Mouse (Mus musculus): ENCODE results near the gene Gfap. TPM values are rescaled to one million over a fixed set of nuclear protein-coding genes. Genes with fewer than 3 reads are reported as not detected.

Gfap gene
- polyA plus RNA-seq, 1 experiment = 3.6 TPM

GRCm38 (mm10) chr11:102936272-102936671 lies 35.6 kb upstream of the Gfap start:
- TF ChIP-seq TAL1 (IDR thresholded peaks at IDR 0.05; ENCODE audit: low read length) (no peak), GATA1 (IDR thresholded peaks at IDR 0.05; ENCODE audit: low read length) (no peak)
- Histone ChIP-seq H3K4me3 (replicated peaks) (no peak overlapping the region), H3K36me3 (ENCODE audit: control insufficient read depth) (no peaks in the 10 kb centered on the region), H3K9me3 (ENCODE audit: control insufficient read depth, low read length) (no peaks in the 10 kb centered on the region), H3K4me1 (ENCODE audit: control insufficient read depth) (peaks cover 13% of the 10 kb centered on the region), H3K27me3 (ENCODE audit: control insufficient read depth) (peaks cover 91% of the 10 kb centered on the region)

- Histone ChIP-seq H3K4me1 (ENCODE audit: control insufficient read depth) (peaks cover 11% of the 10 kb centered on the region), H3K36me3 (ENCODE audit: control insufficient read depth) (no peaks in the 10 kb centered on the region), H3K9me3 (ENCODE audit: control insufficient read depth, low read length) (no peaks in the 10 kb centered on the region), H3K27me3 (ENCODE audit: control insufficient read depth) (peaks cover 59% of the 10 kb centered on the region), H3K4me3 (replicated peaks) (no peak overlapping the region)
- TF ChIP-seq TAL1 (IDR thresholded peaks at IDR 0.05; ENCODE audit: low read length) = no peak
- TF ChIP-seq GATA1 (IDR thresholded peaks at IDR 0.05; ENCODE audit: low read length) = no peak
Observed at GRCm38 (mm10) chr11:102930672-102931071, 30.0 kb upstream of the Gfap start.

- peaks cover 14% of the 10 kb centered on the region for H3K27me3 ChIP-seq (ENCODE audit: control insufficient read depth)
- no peak for TF ChIP-seq TAL1 (IDR thresholded peaks at IDR 0.05; ENCODE audit: low read length)
- no peak for TF ChIP-seq GATA1 (IDR thresholded peaks at IDR 0.05; ENCODE audit: low read length)
Observed at GRCm38 (mm10) chr11:102925351-102925717, 24.6 kb upstream of the Gfap start.

GRCm38 (mm10) chr11:102924557-102925350 lies 24.0 kb upstream of the Gfap start, which contains the start of gene Kif18b:
TSS of gene Kif18b (minus strand) at chr11:102925124.
- H3K9me3 ChIP-seq (ENCODE audit: control insufficient read depth, low read length) = no peaks in the 10 kb centered on the region
- peaks cover 12% of the 10 kb centered on the region for H3K27me3 ChIP-seq (ENCODE audit: control insufficient read depth)
- TF ChIP-seq GATA1 (IDR thresholded peaks at IDR 0.05; ENCODE audit: low read length) = peak; percentile 46
- TF ChIP-seq TAL1 (IDR thresholded peaks at IDR 0.05; ENCODE audit: low read length) = no peak
- H3K4me3 ChIP-seq (replicated peaks) = peak within 1 kb of the TSS; percentile 99
- peaks cover 39% of the 10 kb centered on the region for H3K36me3 ChIP-seq (ENCODE audit: control insufficient read depth)
- peaks cover 51% of the 10 kb centered on the region for H3K4me1 ChIP-seq (ENCODE audit: control insufficient read depth)

More at GRCm38 (mm10) chr11:102925351-102925717, 24.6 kb upstream of the Gfap start:
- peaks cover 51% of the 10 kb centered on the region for H3K4me1 ChIP-seq (ENCODE audit: control insufficient read depth)
- H3K4me3 ChIP-seq (replicated peaks) = peak overlapping the region; percentile 99
- no peaks in the 10 kb centered on the region for H3K9me3 ChIP-seq (ENCODE audit: control insufficient read depth, low read length)
- peaks cover 33% of the 10 kb centered on the region for H3K36me3 ChIP-seq (ENCODE audit: control insufficient read depth)

- peaks cover 51% of the 10 kb centered on the region for H3K4me1 ChIP-seq (ENCODE audit: control insufficient read depth)
- peaks cover 69% of the 10 kb centered on the region for H3K36me3 ChIP-seq (ENCODE audit: control insufficient read depth)
- H3K9me3 ChIP-seq (ENCODE audit: control insufficient read depth, low read length) = no peaks in the 10 kb centered on the region
- TF ChIP-seq GATA1 (IDR thresholded peaks at IDR 0.05; ENCODE audit: low read length) (no peak), TAL1 (IDR thresholded peaks at IDR 0.05; ENCODE audit: low read length) (no peak)
- H3K4me3 ChIP-seq (replicated peaks) = peak overlapping the region; percentile 14
- no peaks in the 10 kb centered on the region for H3K27me3 ChIP-seq (ENCODE audit: control insufficient read depth)
Observed at GRCm38 (mm10) chr11:102921491-102921890, 20.8 kb upstream of the Gfap start.

GRCm38 (mm10) chr11:102918077-102918476 lies 17.4 kb upstream of the Gfap start:
- Histone ChIP-seq H3K4me3 (replicated peaks) (no peak overlapping the region), H3K4me1 (ENCODE audit: control insufficient read depth) (peaks cover 36% of the 10 kb centered on the region), H3K9me3 (ENCODE audit: control insufficient read depth, low read length) (no peaks in the 10 kb centered on the region), H3K27me3 (ENCODE audit: control insufficient read depth) (no peaks in the 10 kb centered on the region), H3K36me3 (ENCODE audit: control insufficient read depth) (peaks cover 97% of the 10 kb centered on the region)
- no peak for TF ChIP-seq GATA1 (IDR thresholded peaks at IDR 0.05; ENCODE audit: low read length)
- TF ChIP-seq TAL1 (IDR thresholded peaks at IDR 0.05; ENCODE audit: low read length) = no peak

GRCm38 (mm10) chr11:102915380-102915779 lies 14.7 kb upstream of the Gfap start:
- Histone ChIP-seq H3K4me3 (replicated peaks) (no peak overlapping the region), H3K36me3 (ENCODE audit: control insufficient read depth) (peaks cover 97% of the 10 kb centered on the region)

GRCm38 (mm10) chr11:102911376-102911775 lies 10.7 kb upstream of the Gfap start:
- Histone ChIP-seq H3K4me3 (replicated peaks) (no peak overlapping the region), H3K36me3 (ENCODE audit: control insufficient read depth) (peaks cover 100% of the 10 kb centered on the region), H3K4me1 (ENCODE audit: control insufficient read depth) (peaks cover 4% of the 10 kb centered on the region), H3K27me3 (ENCODE audit: control insufficient read depth) (no peaks in the 10 kb centered on the region; the same call in 1 of the 2 replicates), H3K9me3 (ENCODE audit: control insufficient read depth, low read length) (no peaks in the 10 kb centered on the region)
- TF ChIP-seq TAL1 (IDR thresholded peaks at IDR 0.05; ENCODE audit: low read length) = no peak

More at GRCm38 (mm10) chr11:102915380-102915779, 14.7 kb upstream of the Gfap start:
- no peak for TF ChIP-seq GATA1 (IDR thresholded peaks at IDR 0.05; ENCODE audit: low read length)
- Histone ChIP-seq H3K9me3 (ENCODE audit: control insufficient read depth, low read length) (no peaks in the 10 kb centered on the region), H3K27me3 (ENCODE audit: control insufficient read depth) (no peaks in the 10 kb centered on the region), H3K4me1 (ENCODE audit: control insufficient read depth) (peaks cover 9% of the 10 kb centered on the region)

GRCm38 (mm10) chr11:102903654-102904053 lies 2.9 kb upstream of the Gfap start:
- Histone ChIP-seq H3K27me3 (ENCODE audit: control insufficient read depth) (peaks cover 7% of the 10 kb centered on the region), H3K4me3 (replicated peaks) (no peak overlapping the region), H3K9me3 (ENCODE audit: control insufficient read depth, low read length) (no peaks in the 10 kb centered on the region), H3K36me3 (ENCODE audit: control insufficient read depth) (peaks cover 52% of the 10 kb centered on the region), H3K4me1 (ENCODE audit: control insufficient read depth) (peaks cover 35% of the 10 kb centered on the region)
- TF ChIP-seq GATA1 (IDR thresholded peaks at IDR 0.05; ENCODE audit: low read length) (no peak), TAL1 (IDR thresholded peaks at IDR 0.05; ENCODE audit: low read length) (no peak)

All from erythroblast, embryonic 14.5 days (primary cell).